Mouse (Mus musculus): ENCODE data around the gene Mettl26.

Gene Mettl26

DNA sequence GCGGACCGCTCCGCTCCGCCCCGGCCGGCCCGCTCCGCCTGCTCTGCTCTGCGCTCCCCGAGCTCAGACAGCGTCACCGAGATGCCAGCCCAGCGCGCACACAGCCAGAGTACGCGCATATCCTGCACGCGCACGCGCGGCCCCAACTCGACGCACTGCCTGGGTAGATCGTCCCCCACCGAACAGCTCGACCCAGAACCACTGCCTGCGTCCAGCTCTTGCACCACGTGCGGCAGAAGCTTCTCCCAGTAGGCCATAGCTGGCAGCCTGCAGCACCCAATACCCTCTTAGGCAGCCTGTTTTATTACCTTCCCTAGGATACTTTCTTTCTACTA is 37.8 kb upstream of the Mettl26 start, which contains the start of gene Rhbdl1:
Gene Rhbdl1 (minus strand): TSS at position 220 of the 335 bp plus-strand sequence.
- peak; percentile 61 for DNase-seq (ENCODE audit: low read depth, low spot score)

DNA sequence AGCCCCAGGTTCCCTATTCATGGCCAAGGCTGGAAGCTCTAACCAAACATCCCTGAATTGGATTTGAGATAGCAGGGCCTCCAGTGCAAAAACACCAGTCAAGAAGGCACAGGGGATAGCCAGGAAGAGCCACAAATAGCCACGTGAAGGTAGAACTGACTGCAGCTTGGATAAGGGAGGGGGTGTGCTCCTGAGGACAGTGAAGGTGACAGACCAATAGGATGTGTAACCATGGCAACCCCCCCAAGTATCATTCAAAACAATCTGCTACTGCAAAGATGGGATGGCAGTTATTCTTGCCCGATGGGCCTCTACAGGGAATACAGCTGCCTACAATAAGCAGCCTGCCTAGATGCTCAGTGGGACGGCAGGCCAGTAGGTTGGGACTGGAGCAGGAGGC is 37.3 kb upstream of the Mettl26 start:
- peak; percentile 56 for DNase-seq (ENCODE audit: low read depth, low spot score)

GRCm38 (mm10) chr17:25838904-25839303 is 36.0 kb upstream of the Mettl26 start:
- no peak for DNase-seq (ENCODE audit: low read depth, low spot score)

- DNase-seq (ENCODE audit: low read depth, low spot score), result no peak
Measured at GRCm38 (mm10) chr17:25839455-25840235, 35.2 kb upstream of the Mettl26 start.

DNA sequence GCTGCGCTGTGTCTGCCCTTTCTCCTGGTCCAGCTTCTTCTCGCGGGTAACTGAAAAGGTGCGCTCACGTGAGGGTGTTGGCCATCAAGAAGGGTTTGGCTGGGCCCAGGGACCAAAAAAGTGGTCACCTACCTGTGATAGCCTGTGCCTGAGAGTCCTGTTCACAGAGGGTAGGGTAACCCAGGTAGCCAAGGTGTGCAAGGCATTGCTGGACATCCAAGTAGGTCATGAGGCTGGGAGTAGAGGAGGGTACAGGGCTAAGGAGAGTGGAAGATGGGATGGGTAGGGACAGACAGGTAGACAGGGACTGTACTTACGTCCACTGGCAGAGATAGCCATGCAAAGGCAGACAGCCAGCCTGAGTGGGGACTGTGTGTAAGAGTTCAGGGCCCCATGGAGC is 34.4 kb upstream of the Mettl26 start:
- no peak for DNase-seq (ENCODE audit: low read depth, low spot score)

DNA sequence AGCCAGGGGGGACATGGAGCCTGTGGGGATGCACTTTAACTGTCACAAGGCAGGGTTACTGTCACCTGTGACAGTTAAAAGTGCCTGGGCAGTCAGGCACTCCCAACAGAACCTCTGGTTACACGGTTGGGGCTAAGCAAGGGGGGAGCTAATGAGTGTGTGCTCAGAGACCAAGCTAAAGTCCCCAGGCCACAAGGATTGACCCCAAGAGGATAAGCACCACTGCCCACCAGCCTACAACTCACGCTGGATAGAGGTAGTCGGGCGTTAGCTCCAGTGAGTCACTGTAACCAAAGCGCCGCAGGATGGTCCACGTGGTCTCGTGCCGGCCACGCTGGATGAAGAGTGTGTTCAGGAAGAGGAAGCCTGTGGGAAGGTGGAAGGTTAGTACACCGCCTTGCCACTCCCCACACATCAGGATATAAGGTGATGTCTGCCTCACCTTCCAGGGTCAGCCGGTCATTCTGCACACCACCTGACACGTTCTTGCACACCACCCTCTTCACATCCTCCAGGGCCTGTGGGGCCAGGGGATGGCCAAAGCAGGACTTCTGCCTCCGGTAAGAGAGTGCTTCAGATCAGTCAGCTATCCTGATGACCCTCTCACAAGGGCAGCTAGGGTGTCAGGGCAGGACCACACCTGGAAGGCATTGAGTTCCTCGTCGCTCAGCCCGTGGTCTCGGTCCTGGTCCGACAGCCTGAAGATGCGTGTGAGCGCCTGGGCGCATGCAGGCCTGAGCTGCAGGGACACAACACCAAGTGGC is 33.6 kb upstream of the Mettl26 start, which contains the start of gene Gm20683:
Gene Gm20683 (minus strand): TSS at position 647 of the 764 bp plus-strand sequence.
- no peak for DNase-seq (ENCODE audit: low read depth, low spot score)

GRCm38 (mm10) chr17:25842509-25842908 is 32.4 kb upstream of the Mettl26 start:
- no peak for DNase-seq (ENCODE audit: low read depth, low spot score)

DNA sequence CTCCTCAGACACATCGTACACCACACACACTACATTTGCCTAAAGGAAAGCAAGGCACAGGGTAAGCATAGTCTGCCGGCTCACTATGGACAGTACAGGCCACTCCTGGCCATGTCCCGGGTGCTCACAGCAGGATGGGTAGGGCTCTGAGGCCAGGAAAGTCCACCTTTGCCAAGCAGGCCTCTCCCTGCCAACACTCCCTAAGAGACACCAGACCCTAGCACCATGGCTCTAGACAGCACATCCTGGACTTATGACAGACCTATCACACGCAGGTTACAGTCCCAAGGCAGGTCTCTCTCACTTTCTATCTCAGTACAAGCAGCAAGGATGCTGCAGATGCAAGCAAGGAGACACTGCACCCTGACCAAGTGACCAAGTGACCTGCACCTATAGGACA is 31.8 kb upstream of the Mettl26 start:
- DNase-seq (ENCODE audit: low read depth, low spot score), result no peak

- no peak for DNase-seq (ENCODE audit: low read depth, low spot score)
Measured at GRCm38 (mm10) chr17:25843636-25844395, 31.1 kb upstream of the Mettl26 start.

DNA sequence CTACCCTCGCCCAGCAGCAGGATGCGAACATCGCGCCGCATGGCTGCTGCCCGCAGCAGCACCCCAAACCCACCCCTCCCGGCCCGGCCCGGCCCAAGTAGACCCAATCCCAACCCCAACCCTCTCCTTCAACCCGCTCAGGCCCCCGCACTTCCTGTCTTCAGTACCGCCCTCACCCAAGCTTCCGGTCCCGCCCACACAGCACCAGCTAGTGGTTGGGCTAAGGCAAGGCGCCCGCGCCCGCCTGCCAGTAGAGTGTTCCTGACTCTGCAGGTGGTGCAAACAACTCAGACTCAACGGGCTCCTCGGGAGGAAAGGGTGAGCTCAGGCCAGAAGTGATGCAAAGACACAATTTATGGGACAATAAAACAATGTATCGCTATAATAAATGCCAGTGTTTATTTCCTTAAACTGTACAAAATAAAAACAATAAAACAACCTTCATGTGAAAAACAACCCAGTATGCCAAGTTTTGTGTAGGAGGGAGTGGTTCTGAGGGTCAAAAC is 30.4 kb upstream of the Mettl26 start, which contains the start of gene Rhot2:
Gene Rhot2 (minus strand): TSS at position 456 of the 506 bp plus-strand sequence.
- DNase-seq (ENCODE audit: low read depth, low spot score), result peak; percentile 92

GRCm38 (mm10) chr17:25860229-25860628 is 14.6 kb upstream of the Mettl26 start:
- DNase-seq (ENCODE audit: low read depth, low spot score), result no peak

DNA sequence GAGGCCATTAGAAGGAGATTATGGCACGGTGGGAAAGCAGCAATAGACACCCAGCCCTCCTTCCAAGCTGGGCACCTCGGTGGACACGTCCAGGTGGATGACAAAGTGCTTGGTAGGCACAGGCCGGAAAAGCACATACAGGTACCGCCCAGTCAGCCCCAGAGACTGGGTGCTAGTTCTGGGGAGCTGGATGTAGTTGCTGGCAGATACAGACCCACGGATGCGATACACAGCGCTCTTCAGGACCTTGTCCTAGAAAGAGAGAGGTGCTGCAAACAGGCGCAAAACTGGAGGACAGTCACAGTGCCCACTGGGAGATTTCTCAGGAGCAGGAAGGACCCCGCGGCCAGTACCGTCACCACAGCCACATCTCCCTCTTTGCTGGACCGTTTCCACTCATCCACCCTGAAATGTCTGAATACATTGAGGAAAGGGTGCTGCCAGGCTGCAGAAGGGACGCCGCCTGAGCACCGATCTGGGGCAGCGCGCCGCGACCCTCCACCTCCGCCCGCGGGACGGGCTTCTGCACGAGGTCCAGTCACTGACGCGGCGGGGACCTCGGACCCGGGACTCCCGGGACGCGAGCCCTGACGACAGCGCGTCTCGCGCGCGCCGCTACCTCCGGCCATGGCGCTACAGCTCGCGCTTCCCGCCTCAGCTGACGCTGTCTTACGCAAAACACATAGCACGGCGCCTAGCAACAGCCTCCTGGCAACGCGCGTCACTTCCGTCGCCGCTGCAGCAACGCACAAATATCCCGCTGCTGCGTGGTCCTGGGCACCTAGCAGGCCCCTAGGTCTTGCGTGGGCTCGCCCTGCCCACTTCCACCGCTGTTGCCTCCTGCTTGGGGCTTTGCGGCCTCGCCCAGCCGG is 13.8 kb upstream of the Mettl26 start, which contains the start of gene Wdr90:
Gene Wdr90 (minus strand): TSS at position 670 of the 872 bp plus-strand sequence.
- peak; percentile 94 for DNase-seq (ENCODE audit: low read depth, low spot score)

- DNase-seq (ENCODE audit: low read depth, low spot score), result no peak
Measured at GRCm38 (mm10) chr17:25861704-25862612, 12.9 kb upstream of the Mettl26 start.

GRCm38 (mm10) chr17:25863681-25864080 is 11.2 kb upstream of the Mettl26 start:
- DNase-seq (ENCODE audit: low read depth, low spot score), result no peak

- DNase-seq (ENCODE audit: low read depth, low spot score), result no peak
Measured at GRCm38 (mm10) chr17:25864311-25864710, 10.6 kb upstream of the Mettl26 start.

DNA sequence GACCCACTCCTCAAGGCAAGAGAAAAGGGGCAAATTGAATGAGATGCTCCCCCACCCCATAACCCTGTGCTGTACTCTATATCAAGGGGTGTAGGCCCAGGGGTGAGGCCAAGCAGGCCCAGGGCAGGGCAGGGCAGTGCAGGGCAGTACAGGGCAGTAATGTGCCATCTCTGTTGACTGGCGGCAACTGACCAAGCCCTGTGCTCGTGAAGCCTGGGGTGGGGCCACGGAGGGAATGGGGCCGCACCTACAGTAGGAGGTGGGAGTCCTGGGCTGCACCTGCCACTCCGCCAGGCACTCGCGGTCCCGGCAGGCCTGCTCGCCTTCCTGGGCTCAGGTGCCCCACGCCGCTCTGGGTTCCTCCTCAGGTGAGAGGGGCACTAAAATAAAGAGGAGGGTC is 9.6 kb upstream of the Mettl26 start:
- no peak for DNase-seq (ENCODE audit: low read depth, low spot score)

GRCm38 (mm10) chr17:25866172-25866571 is 8.7 kb upstream of the Mettl26 start:
- no peak for DNase-seq (ENCODE audit: low read depth, low spot score)

- DNase-seq (ENCODE audit: low read depth, low spot score), result no peak
Measured at GRCm38 (mm10) chr17:25867509-25867835, 7.4 kb upstream of the Mettl26 start.

DNA sequence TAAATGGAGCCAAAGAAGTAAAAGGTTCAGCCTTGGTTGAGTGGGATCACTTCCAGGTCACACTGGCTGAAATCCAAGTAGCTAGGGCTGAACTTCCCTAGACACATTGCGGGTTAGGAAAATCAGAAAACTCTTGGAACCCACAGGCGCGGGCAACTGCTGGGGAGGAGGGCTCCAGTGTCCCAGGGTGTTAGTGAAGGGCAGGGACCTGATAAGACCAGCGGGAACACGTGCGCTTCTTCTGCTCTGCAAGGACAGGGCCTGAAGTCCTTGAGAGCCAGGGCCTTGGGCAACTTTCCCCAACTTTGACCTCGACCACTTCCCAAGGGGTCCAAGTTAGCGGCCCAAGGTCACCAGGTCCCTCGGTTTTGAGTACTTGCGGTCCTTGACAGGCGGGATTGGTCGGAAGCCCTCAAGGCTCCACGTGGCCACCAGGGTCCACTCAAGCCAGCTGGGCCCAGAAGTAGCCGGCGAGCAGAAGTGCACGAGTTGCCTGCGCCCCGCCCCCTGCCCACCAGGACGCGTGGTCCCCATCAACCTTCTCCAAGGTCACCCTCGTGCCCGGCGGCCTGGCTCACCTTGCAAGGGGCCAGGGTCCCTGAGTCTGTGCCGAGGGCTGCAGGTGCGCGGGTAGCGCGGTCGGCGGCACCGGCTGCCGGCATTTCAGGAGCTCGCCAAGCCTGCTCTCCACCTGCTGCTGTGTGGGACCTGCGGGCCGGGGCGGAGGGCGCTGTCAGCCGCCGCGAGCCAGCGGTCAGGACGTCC is 6.9 kb upstream of the Mettl26 start:
- peak; percentile 45 for DNase-seq (ENCODE audit: low read depth, low spot score)
